Mouse (Mus musculus): ENCODE results near the gene Batf. TPM values are rescaled to one million over a fixed set of nuclear protein-coding genes. Genes with fewer than 3 reads are reported as not detected.

Batf gene
- polyA plus RNA-seq, 1 experiment from 2014 or later, result 4.0 TPM

DNA sequence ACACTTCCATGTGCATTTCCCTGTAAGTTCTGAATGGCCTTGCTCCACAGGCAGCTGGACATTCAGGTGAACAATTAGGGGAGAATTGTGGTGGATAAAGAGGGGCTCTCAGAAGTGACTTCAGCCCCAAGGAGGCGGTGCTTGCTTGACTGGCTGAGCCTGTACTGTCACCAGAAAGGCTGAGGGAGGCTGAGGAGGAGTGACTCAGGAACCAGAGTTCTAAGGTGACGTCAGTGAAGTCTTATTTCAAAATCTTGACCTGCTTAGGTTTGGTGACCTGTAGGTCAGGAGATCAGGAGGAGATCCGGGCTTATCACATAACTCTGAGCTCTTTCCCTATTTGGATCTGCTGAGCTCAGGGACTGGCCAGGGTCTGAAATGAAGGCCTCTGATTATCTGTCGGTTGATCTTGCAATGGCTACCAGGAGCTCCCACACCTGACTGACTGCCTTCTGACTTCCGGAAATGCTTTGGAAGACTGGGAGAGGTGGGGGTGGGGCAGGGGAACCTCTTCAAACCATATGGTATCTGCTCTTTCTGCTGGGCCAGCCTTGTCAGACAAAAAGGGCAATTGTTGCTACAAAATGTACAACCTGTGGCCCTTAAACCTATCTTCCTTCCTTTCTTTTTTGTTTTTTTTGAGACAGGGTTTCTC lies 68.3 kb downstream of the Batf start:
- no peaks in the 10 kb centered on the region for H3K9me3 ChIP-seq (replicated peaks)
- ATAC-seq (replicated peaks; ENCODE audit: insufficient number of reproducible peaks, insufficient read depth, low FRiP score, low read depth), result no peak
- 0 out of 2 replicates have a peak, but pooled peaks cover 3% of the 10 kb centered on the region for H3K4me1 ChIP-seq (replicated peaks)
- H3K9ac ChIP-seq, result no peak overlapping the region
- WGBS, result 58% methylated on average over 5 of the region's 5 CpGs
- no peak overlapping the region for H3K27ac ChIP-seq
- H3K4me2 ChIP-seq, result no peak overlapping the region
- no peak overlapping the region for H3K4me3 ChIP-seq
- H3K36me3 ChIP-seq, result no peaks in the 10 kb centered on the region
- no peaks in the 10 kb centered on the region for H3K27me3 ChIP-seq

DNA sequence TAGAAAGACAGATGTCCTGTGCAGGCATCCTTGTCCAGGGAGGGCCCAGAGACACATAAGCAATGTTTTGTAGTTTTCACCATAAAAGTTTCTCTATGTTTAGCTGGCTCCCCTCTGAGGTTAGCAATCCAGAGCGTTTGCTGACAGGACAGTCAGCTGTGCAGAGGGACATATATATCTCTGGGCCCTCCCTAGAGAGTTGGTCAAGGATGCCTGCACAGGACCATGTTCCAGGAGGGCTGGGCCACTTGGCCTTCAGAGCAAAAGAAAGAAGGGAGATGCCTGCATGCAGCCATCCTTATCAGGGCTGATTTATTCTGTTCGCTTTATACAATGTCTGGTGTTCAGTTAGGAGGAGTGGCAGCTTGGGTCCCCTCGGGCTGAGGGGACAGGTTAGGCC lies 70.0 kb downstream of the Batf start:
- H3K4me2 ChIP-seq, result no peak overlapping the region

DNA sequence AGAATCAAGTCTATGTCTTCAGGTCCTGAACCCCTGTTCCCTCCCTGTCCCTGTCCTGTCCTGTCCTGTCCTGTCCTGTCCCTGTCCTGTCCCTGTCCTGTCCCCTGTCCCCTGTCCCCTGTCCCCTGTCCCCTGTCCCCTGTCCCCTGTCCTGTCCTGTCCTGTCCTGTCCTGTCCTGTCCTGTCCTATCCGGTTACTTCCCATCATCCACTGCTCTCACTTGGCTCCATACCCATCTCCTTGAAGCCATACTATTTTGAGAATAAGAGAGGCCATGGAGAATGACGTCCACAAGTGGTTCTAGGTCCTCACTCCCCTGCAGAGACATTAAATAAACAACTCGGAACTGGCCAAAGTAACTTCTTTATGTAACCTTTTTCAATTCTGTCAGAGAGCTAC lies 70.6 kb downstream of the Batf start:
- peaks cover 10% of the 10 kb centered on the region for H3K4me1 ChIP-seq (replicated peaks)
- no peak overlapping the region for H3K27ac ChIP-seq
- WGBS, result 57% methylated on average over 3 of the region's 3 CpGs
- no peak overlapping the region for H3K4me2 ChIP-seq
- H3K27me3 ChIP-seq, result no peaks in the 10 kb centered on the region
- H3K36me3 ChIP-seq, result no peaks in the 10 kb centered on the region
- no peaks in the 10 kb centered on the region for H3K9me3 ChIP-seq (replicated peaks)
- ATAC-seq (replicated peaks; ENCODE audit: insufficient number of reproducible peaks, insufficient read depth, low FRiP score, low read depth), result no peak
- H3K9ac ChIP-seq, result no peak overlapping the region
- H3K4me3 ChIP-seq, result no peak overlapping the region

More for the DNA sequence above, 70.0 kb downstream of the Batf start:
- Histone ChIP-seq H3K9me3 (replicated peaks) (no peaks in the 10 kb centered on the region), H3K4me1 (replicated peaks) (peaks cover 5% of the 10 kb centered on the region; the same call in 1 of the 2 replicates), H3K36me3 (no peaks in the 10 kb centered on the region), H3K4me3 (no peak overlapping the region), H3K9ac (no peak overlapping the region), H3K27ac (no peak overlapping the region), H3K27me3 (no peaks in the 10 kb centered on the region)
- ATAC-seq (replicated peaks; ENCODE audit: insufficient number of reproducible peaks, insufficient read depth, low FRiP score, low read depth), result no peak
- 73% methylated on average over 3 of the region's 3 CpGs for WGBS

Small RNA genes lying within 50 kb of the gene (microRNA-seq; reads per million reads assigned to microRNA genes)
- not detected for gene Gm47285

Other genes starting within 250 kb of the Batf start
- gene Fos, start 212.8 kb upstream of the Batf start, polyA plus RNA-seq (2015; fragmentation: Nextera tagmentation; extraction: Ambion mirVana), result 5.4 and 5.9 TPM in 2 replicates
- gene Jdp2, start 87.6 kb upstream of the Batf start, polyA plus RNA-seq (2015; fragmentation: Nextera tagmentation; extraction: Ambion mirVana), result 0.37 and 0.96 TPM in 2 replicates
- 8.3 and 8.7 TPM in 2 replicates for gene Flvcr2, start 59.9 kb downstream of the Batf start, polyA plus RNA-seq (2015; fragmentation: Nextera tagmentation; extraction: Ambion mirVana)
- 55.4 and 67.0 TPM in 2 replicates for gene Erg28, start 137.9 kb downstream of the Batf start, polyA plus RNA-seq (2015; fragmentation: Nextera tagmentation; extraction: Ambion mirVana)
- 11.2 and 16.6 TPM in 2 replicates for gene Ttll5, start 138.0 kb downstream of the Batf start, polyA plus RNA-seq (2015; fragmentation: Nextera tagmentation; extraction: Ambion mirVana)